Mouse (Mus musculus) heart, postnatal 0 days (tissue): ENCODE results near the gene Atpif1.

Experiments
- CTCF ChIP-seq: IDR thresholded peaks from 2 replicates; pipeline ENCODE4 v1.5.1; 2016; ENCODE audit warnings: antibody characterized with exemption, control low read depth, low read depth
- EP300 ChIP-seq: IDR thresholded peaks from 2 replicates; pipeline ENCODE4 v1.6.1; 2016; ENCODE audit warnings: antibody characterized with exemption, low read depth

- TF ChIP-seq EP300: no peak
- no peak for TF ChIP-seq CTCF
Measured at GRCm38 (mm10) chr4:132563965-132564364, 30.5 kb upstream of the Atpif1 start, which contains the start of gene Ptafr.
